Mouse (Mus musculus) cerebellum, adult 2 months (tissue): ENCODE data around the gene Des.

Experiments
- CTCF ChIP-seq: fragments of 200-500 bp; IDR thresholded peaks from 2 replicates; pipeline ENCODE4 v1.5.1; 2011; ENCODE audit warnings: low read depth, mild to moderate bottlenecking, control low read depth, low read length, moderate library complexity, borderline replicate concordance; ENCODE audit not compliant: insufficient read depth
- POLR2A ChIP-seq: fragments of 200-500 bp; IDR thresholded peaks from 2 replicates; pipeline ENCODE4 v1.6.1; 2011; ENCODE audit warnings: low read length, control low read depth, borderline replicate concordance; ENCODE audit not compliant: insufficient read depth

- TF ChIP-seq POLR2A (no peak), CTCF (no peak)
Measured at GRCm38 (mm10) chr1:75358009-75358408, 2.1 kb upstream of the Des start.
